Mouse (Mus musculus) stomach, embryonic 14.5 days (tissue): ENCODE measurements at regions not wholly inside any gene's neighbourhood (a gene's known extent, or its start where the extent isn't known, plus 50 kb on each side); places are given as distances from the start of the nearest gene placed in this dataset.
"Not testable (repeated sequence)": the region's sequence is repeated elsewhere in the genome, so short reads cannot be mapped to it uniquely, and the experiment has no call there.

ENCODE experiments used
- ATAC-seq: fragments of 200-750 bp; cut with Nextera tagmentation; 2 replicates; pipeline ENCODE4 v1.8.0; 2017; ENCODE audit warnings: low read depth, moderate TSS enrichment; ENCODE audit not compliant: insufficient number of reproducible peaks, insufficient read depth, low FRiP score
- H3K27ac ChIP-seq: fragments of 300-500 bp; sonication (generic); 2 replicates; pipeline ENCODE4 v1.5.1; 2014; ENCODE audit warnings: mild to moderate bottlenecking, low read length, moderate library complexity, mixed read lengths
- H3K27me3 ChIP-seq: fragments of 300-500 bp; sonication (generic); 2 replicates; pipeline ENCODE4 v1.6.1; 2014; ENCODE audit warnings: low read length, control low read depth, mixed read lengths; ENCODE audit not compliant: control insufficient read depth, insufficient read depth
- H3K36me3 ChIP-seq: fragments of 300-500 bp; sonication (generic); 2 replicates; pipeline ENCODE4 v1.6.1; 2014; ENCODE audit warnings: mild to moderate bottlenecking, control low read depth, low read length, moderate library complexity, mixed read lengths; ENCODE audit not compliant: control insufficient read depth, insufficient read depth
- H3K4me1 ChIP-seq: fragments of 300-500 bp; sonication (generic); 2 replicates; pipeline ENCODE4 v1.6.1; 2014; ENCODE audit warnings: low read length, control low read depth, mixed read lengths; ENCODE audit not compliant: control insufficient read depth, insufficient read depth
- H3K4me2 ChIP-seq: fragments of 300-500 bp; sonication (generic); replicated peaks from 2 replicates; pipeline ENCODE4 v1.6.1; 2014; ENCODE audit warnings: low read depth, low read length, control low read depth
- H3K4me3 ChIP-seq: fragments of 300-500 bp; sonication (generic); 2 replicates; pipeline ENCODE4 v1.5.1; 2014; ENCODE audit warnings: low read depth, low read length, control low read depth
- H3K9ac ChIP-seq: fragments of 300-500 bp; sonication (generic); replicated peaks from 2 replicates; pipeline ENCODE4 v1.6.1; 2014; ENCODE audit warnings: low read depth, mild to moderate bottlenecking, control low read depth, low read length, moderate library complexity, mixed read lengths
- H3K9me3 ChIP-seq: fragments of 300-500 bp; sonication (generic); 2 replicates; pipeline ENCODE4 v1.6.1; 2016; ENCODE audit warnings: low read depth, low read length, control low read depth; ENCODE audit not compliant: control insufficient read depth
- WGBS: fragments of 180-500 bp; shearing (Covaris S2); extraction: QIAGEN DNeasy Blood & Tissue Kit; methylation state at CpG from one replicate; pipeline ENCODE4 v1.1.7; 2014; 5-methylcytosine and 5-hydroxymethylcytosine counted together

DNA sequence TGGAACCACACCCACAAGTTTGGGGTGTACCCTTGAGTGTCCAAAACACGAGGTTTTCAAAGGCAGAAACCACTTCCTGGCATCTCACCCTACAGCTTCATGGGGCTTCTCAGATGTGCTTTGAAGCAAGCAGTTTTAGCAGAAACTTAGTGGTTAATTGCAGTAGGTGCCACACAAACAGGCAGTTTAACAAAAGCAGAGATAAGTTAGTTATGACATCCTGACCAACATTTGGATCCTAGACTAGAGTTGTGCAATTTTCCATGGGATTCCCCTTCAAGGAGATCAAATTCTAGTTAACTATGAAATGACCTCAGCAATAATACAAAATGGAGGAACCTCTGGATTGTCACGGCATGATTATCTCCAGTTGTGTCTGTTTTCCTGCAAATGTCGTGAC lies 207.2 kb upstream of the Atp10a start:
- Histone ChIP-seq H3K4me3 (no peak overlapping the region), H3K4me1 (no peaks in the 10 kb centered on the region), H3K27ac (no peak overlapping the region), H3K36me3 (no peaks in the 10 kb centered on the region), H3K27me3 (no peaks in the 10 kb centered on the region), H3K9me3 (no peaks in the 10 kb centered on the region), H3K4me2 (no peak overlapping the region), H3K9ac (no peak overlapping the region)
- ATAC-seq = no peak
- 62% methylated on average over 3 of the region's 3 CpGs for WGBS

- WGBS = 61% methylated on average over 1 of the region's 1 CpGs
- no peaks in the 10 kb centered on the region for H3K9me3 ChIP-seq
- H3K9ac ChIP-seq = no peak overlapping the region
- H3K4me2 ChIP-seq = no peak overlapping the region
- ATAC-seq = no peak
- H3K27me3 ChIP-seq = no peaks in the 10 kb centered on the region
- H3K27ac ChIP-seq = no peak overlapping the region
- no peaks in the 10 kb centered on the region for H3K36me3 ChIP-seq
- no peak overlapping the region for H3K4me3 ChIP-seq
- H3K4me1 ChIP-seq = no peaks in the 10 kb centered on the region
These were observed 204.0 kb upstream of the Atp10a start for GRCm38 (mm10) chr7:58451981-58452380.

DNA sequence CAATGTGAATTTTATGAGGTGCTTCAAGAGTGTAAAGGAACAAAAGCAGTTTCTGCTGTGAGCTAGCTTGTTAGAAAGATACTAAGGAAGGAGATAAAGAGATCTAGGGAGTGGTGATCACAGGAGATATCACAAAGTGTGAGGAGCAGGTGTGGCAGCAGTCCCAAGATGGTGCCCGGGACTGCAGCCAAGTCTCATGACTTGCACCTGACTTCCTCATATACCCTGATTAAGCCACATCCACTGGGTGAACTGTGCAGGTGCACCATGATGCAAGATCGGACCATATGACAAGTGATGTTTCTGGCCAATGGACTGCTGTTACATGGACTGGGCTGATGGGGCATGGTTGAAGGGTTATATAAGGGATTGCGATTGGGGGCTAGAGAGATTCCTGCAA lies 197.8 kb upstream of the Atp10a start:
- H3K27ac ChIP-seq, H3K9ac ChIP-seq, H3K27me3 ChIP-seq, H3K4me3 ChIP-seq, H3K36me3 ChIP-seq, H3K4me2 ChIP-seq, H3K4me1 ChIP-seq, H3K9me3 ChIP-seq, ATAC-seq: not testable (repeated sequence)
- WGBS = 93% methylated on average over 3 of the region's 3 CpGs

- ATAC-seq = no peak
- Histone ChIP-seq H3K9me3 (no peaks in the 10 kb centered on the region), H3K4me1 (no peaks in the 10 kb centered on the region), H3K36me3 (no peaks in the 10 kb centered on the region), H3K27me3 (no peaks in the 10 kb centered on the region), H3K4me3 (no peak overlapping the region), H3K27ac (no peak overlapping the region), H3K4me2 (no peak overlapping the region), H3K9ac (no peak overlapping the region)
- 86% methylated on average over 2 of the region's 2 CpGs for WGBS
These were observed 195.0 kb upstream of the Atp10a start for GRCm38 (mm10) chr7:58460939-58461338.

DNA sequence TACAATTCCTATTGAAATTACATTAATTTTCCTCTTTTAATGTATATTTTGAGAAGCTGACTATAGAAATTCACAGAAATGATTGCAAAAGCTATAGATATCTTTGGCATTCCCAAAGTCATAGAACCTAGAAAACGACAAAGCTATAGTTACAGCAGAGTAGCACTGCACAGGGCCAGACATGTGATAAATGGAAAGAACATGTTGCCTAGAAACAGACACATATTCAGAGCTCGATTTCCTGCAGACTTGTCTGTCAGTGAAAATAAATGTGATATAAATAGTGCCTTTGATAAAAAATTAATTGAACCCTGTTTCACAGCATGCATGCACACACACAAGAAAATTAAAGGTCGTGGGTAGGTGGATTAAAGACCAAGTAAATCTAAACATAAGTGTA lies 182.8 kb upstream of the Atp10a start:
- WGBS = 48% methylated on average over 3 of the region's 3 CpGs
- H3K27me3 ChIP-seq = no peaks in the 10 kb centered on the region
- H3K9me3 ChIP-seq = no peaks in the 10 kb centered on the region
- no peak overlapping the region for H3K4me3 ChIP-seq
- H3K36me3 ChIP-seq = no peaks in the 10 kb centered on the region
- no peak overlapping the region for H3K9ac ChIP-seq
- H3K27ac ChIP-seq = no peak overlapping the region
- H3K4me2 ChIP-seq = no peak overlapping the region
- no peak for ATAC-seq
- H3K4me1 ChIP-seq = no peaks in the 10 kb centered on the region

DNA sequence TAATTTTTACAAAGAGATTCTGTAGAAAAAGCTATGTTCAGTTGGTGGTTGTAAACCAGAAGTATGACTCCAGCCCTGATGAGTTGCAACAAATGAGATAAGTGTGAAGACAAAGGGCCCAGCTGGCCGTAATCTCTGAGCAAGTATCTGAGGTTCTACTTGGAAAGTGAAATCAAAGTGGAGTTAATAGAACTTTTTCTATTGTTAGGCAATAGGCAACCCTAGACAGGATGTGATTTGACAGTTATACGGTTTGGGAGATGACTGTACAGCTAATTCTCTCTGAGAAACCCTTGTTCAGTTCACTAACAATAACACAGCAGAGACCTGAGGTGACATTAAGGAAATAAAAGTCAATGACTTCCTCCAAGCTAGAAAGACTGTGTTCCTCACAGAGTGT lies 180.8 kb upstream of the Atp10a start:
- no peaks in the 10 kb centered on the region for H3K36me3 ChIP-seq
- H3K9ac ChIP-seq = no peak overlapping the region
- no peaks in the 10 kb centered on the region for H3K9me3 ChIP-seq
- no peaks in the 10 kb centered on the region for H3K27me3 ChIP-seq
- no peak overlapping the region for H3K4me2 ChIP-seq
- no peak overlapping the region for H3K4me3 ChIP-seq
- no peak for ATAC-seq
- H3K4me1 ChIP-seq = no peaks in the 10 kb centered on the region
- 74% methylated on average over 2 of the region's 2 CpGs for WGBS
- H3K27ac ChIP-seq = no peak overlapping the region

- Histone ChIP-seq H3K9me3 (no peaks in the 10 kb centered on the region), H3K27ac (no peak overlapping the region), H3K27me3 (no peaks in the 10 kb centered on the region), H3K9ac (no peak overlapping the region), H3K4me3 (no peak overlapping the region), H3K4me1 (no peaks in the 10 kb centered on the region), H3K36me3 (no peaks in the 10 kb centered on the region), H3K4me2 (no peak overlapping the region)
- WGBS = 71% methylated on average over 2 of the region's 2 CpGs
- ATAC-seq = no peak
These were observed 167.7 kb upstream of the Atp10a start for GRCm38 (mm10) chr7:58488250-58488649.
